Mouse (Mus musculus) C3H10T1/2 (cell line): Measurements from ENCODE around the gene Pomp. TPM values are rescaled to one million over a fixed set of nuclear protein-coding genes. Genes with fewer than 3 reads are reported as not detected.

Source experiments
- polyA plus RNA-seq, 2 experiments: library from polyadenylated mRNA; unstranded; fragments of >200 nt; fragmentation: generic; extraction: Trizol; gene quantifications; one replicate each; pipeline ENCODE4 v1.2.1; 2012; ENCODE audit warnings: missing spikeins in 2 of 2

The Pomp gene
- polyA plus RNA-seq: 100 to 1,000 TPM in 1 of 2 experiments, 10 to 100 TPM in 1; 66.6 to 238 TPM

DNA sequence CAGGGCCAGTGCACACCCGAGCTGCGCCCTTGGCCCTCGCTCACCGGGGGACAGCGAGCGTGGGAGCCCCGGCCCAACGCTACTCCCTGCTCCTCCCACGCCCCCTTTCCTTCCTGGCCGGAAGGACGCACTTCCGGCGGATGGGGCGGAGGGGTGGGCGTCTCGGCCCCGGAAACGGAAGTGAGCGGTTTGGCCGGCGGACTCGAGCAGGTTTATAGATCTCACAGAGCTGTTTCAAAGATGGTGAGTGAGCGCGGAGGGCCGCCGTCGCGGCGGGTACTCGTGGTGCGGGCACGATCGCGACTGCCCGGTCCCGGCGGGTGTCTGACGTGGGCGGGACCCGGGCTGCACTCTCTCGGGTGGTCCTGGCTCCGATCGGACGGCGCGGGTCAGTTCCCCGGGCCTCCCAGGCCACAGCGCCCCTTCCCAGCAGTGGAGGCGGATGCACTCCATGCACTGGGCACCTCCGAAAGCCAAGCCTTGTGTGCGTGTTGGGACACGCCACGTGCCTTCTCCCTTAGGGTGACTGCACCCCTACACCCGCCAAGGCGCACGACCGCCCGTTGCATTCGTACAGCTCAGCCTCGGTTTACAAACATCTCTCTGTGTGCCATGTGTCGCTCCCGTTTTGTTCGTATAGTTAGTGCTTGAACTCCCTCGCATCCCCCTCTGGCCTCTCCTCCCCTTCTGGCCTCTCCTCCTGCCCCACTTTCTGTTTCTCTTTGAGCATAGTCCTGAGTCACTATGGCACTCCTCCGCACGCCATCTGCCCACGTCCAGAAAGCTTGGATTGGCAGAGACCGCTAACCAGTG, at the start of gene Pomp:
Pomp (plus strand) TSS at position 13 of the 813 bp plus-strand sequence.

DNA sequence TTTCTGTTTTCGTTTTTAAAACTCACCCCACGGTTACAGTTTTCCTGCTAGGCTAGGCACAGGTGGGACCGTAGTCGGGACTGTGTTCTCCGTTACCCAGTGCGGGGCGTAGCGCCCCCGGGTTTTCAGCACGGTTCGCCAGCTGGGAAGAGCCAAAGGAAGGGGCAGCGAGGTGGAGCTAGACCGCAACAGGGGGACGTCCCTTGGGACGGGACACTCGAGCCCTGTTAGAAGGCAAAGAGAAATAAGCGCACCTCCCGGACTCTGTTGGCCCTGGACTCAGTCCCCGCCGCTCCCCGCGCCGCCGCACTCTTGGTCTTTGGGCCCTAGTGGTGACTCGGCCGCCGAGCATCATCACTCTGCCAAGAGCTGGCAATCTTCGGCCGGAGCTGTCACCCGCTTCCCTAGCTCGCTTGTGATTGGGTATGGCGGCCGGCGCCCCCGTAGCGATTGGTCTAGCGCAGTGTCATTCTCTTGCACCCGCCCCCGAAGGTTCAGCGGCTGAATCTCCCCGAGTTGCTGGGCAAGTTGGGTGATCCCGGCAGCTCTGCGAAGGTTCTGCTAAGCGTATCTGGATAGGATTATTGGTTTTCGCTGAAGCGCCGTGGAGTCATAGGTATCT, 34.3 kb downstream of the Pomp start, which contains the start of gene Slc46a3:
Slc46a3 (minus strand) TSS at position 361 of the 622 bp plus-strand sequence.

Other genes starting within 250 kb of the Pomp start
- gene Flt1, start 134.4 kb upstream of the Pomp start, polyA plus RNA-seq: 1 to 10 TPM in 1 of 2 experiments, under 1 TPM in 1; 0.96 to 1.6 TPM
- 1 to 10 TPM in 1 of 2 experiments, under 1 TPM in 1; 0.29 to 4.8 TPM for gene Slc46a3, start 34.4 kb downstream of the Pomp start, polyA plus RNA-seq
- under 1 TPM in 1 of 2 experiments, not detected in 1; 0.06 TPM for gene Mtus2, start 96.9 kb downstream of the Pomp start, polyA plus RNA-seq